Mouse (Mus musculus) liver, embryonic 14.5 days (tissue): ENCODE data around the gene Acbd4. TPM values are rescaled to one million over a fixed set of nuclear protein-coding genes. Genes with fewer than 3 reads are reported as not detected.

Experiments used
- ATAC-seq: fragments of 200-750 bp; cut with Nextera tagmentation; 2 replicates; pipeline ENCODE4 v1.8.0; 2017; ENCODE audit warnings: moderate number of reproducible peaks, mild to moderate bottlenecking, moderate library complexity; ENCODE audit not compliant: insufficient read depth
- DNase-seq, 3 experiments: peaks; one replicate each; pipeline ENCODE4 v3.0.0-alpha.2; 2012 to 2013; ENCODE audit warnings: low read depth in 3 of 3, low spot score in 3 of 3
- H3K27ac ChIP-seq: fragments of 300-500 bp; sonication (generic); 2 replicates; pipeline ENCODE4 v1.5.1; 2014; ENCODE audit warnings: moderate library complexity, mild to moderate bottlenecking, control low read depth, inconsistent platforms
- H3K27me3 ChIP-seq: fragments of 300-500 bp; sonication (generic); 2 replicates; pipeline ENCODE4 v1.6.1; 2014; ENCODE audit warnings: mild to moderate bottlenecking, low read length, moderate library complexity; ENCODE audit not compliant: control insufficient read depth, insufficient read depth
- H3K36me3 ChIP-seq: fragments of 300-500 bp; sonication (generic); replicated peaks from 2 replicates; pipeline ENCODE4 v1.6.1; 2014; ENCODE audit warnings: low read depth; ENCODE audit not compliant: control insufficient read depth, insufficient read depth
- H3K4me1 ChIP-seq, 2 experiments: fragments of 200-500 bp in 1 of 2; fragments of 300-500 bp in 1 of 2; sonication (generic) in 1 of 2; replicated peaks; 2 replicates each; pipeline ENCODE4 v1.6.1; 2012 to 2014; ENCODE audit warnings: antibody characterized with exemption in 1 of 2, inconsistent platforms in 1 of 2, low read length in 1 of 2; ENCODE audit not compliant: control insufficient read depth in 2 of 2, insufficient read depth in 2 of 2
- H3K4me2 ChIP-seq: fragments of 300-500 bp; sonication (generic); 2 replicates; pipeline ENCODE4 v1.6.1; 2014; ENCODE audit warnings: low read depth, mild to moderate bottlenecking, control low read depth, moderate library complexity
- H3K4me3 ChIP-seq, 2 experiments: fragments of 200-500 bp in 1 of 2; fragments of 300-500 bp in 1 of 2; sonication (generic) in 1 of 2; 2 replicates each; pipeline ENCODE4 v1.5.1; 2012 to 2014; ENCODE audit warnings: low read depth in 2 of 2, low read length in 2 of 2, mild to moderate bottlenecking in 2 of 2, control low read depth in 1 of 2, inconsistent platforms in 1 of 2, moderate library complexity in 1 of 2; ENCODE audit not compliant: insufficient read depth in 1 of 2
- H3K9ac ChIP-seq: fragments of 300-500 bp; sonication (generic); replicated peaks from 2 replicates; pipeline ENCODE4 v1.6.1; 2014; ENCODE audit warnings: mild to moderate bottlenecking, control low read depth, moderate library complexity
- H3K9me3 ChIP-seq: fragments of 300-500 bp; sonication (generic); 2 replicates; pipeline ENCODE4 v1.6.1; 2016; ENCODE audit warnings: low read length, mixed read lengths; ENCODE audit not compliant: control insufficient read depth
- CTCF ChIP-seq: IDR thresholded peaks from 2 replicates; pipeline ENCODE4 v1.5.1; 2016; ENCODE audit warnings: antibody characterized with exemption, low read depth, control low read depth
- EP300 ChIP-seq: IDR thresholded peaks from 2 replicates; pipeline ENCODE4 v1.6.1; 2016; ENCODE audit warnings: antibody characterized with exemption, low read depth
- WGBS: fragments of 180-500 bp; shearing (Covaris S2); extraction: QIAGEN DNeasy Blood & Tissue Kit; methylation state at CpG from one replicate; pipeline ENCODE4 v1.1.7; 2014; ENCODE audit not compliant: insufficient replicate concordance; 5-methylcytosine and 5-hydroxymethylcytosine counted together
- polyA plus RNA-seq, 2 experiments: library from polyadenylated mRNA; depleted of rRNA in 1 of 2; stranded (reverse) in 1 of 2; unstranded in 1 of 2; fragments of >200 nt; fragmentation: Nextera tagmentation in 1 of 2; extraction: Ambion mirVana in 1 of 2; gene quantifications; 2 replicates each; pipeline versions ENCODE4 v1.2.1 to v1.2.3; 2012 to 2014

The Acbd4 gene
- polyA plus RNA-seq, 2 experiments: 27.3 to 49.7 TPM

DNA sequence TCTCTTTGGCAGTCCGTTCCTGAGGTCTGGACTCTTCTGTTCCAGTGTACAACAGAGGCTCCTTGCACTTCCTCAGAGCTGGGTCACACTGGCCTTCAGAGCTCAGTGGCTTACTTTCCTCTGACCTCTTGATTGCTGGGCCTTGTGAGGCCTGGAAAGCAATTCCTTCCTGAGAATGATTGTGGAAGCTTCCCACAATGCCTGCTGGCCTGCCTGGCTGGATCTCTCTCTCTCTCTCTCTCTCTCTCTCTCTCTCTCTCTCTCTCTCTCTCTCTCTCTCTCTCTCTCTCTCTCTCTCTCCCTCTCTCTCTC, 40.4 kb downstream of the Acbd4 start:
- 42% methylated on average over 1 of the region's 1 CpGs for WGBS
- Histone ChIP-seq H3K4me1 (peaks cover 2 to 17% of the 10 kb centered on the region in 2 experiments; a peak in 2 of 4 replicates), H3K27me3 (no peaks in the 10 kb centered on the region), H3K27ac (no peak overlapping the region), H3K9me3 (no peaks in the 10 kb centered on the region), H3K36me3 (peaks cover 4% of the 10 kb centered on the region), H3K4me3 (no peak overlapping the region), H3K9ac (no peak overlapping the region), H3K4me2 (no peak overlapping the region)
- ATAC-seq (no peak), DNase-seq (no peak)
- no peak for TF ChIP-seq EP300
- no peak for TF ChIP-seq CTCF

DNA sequence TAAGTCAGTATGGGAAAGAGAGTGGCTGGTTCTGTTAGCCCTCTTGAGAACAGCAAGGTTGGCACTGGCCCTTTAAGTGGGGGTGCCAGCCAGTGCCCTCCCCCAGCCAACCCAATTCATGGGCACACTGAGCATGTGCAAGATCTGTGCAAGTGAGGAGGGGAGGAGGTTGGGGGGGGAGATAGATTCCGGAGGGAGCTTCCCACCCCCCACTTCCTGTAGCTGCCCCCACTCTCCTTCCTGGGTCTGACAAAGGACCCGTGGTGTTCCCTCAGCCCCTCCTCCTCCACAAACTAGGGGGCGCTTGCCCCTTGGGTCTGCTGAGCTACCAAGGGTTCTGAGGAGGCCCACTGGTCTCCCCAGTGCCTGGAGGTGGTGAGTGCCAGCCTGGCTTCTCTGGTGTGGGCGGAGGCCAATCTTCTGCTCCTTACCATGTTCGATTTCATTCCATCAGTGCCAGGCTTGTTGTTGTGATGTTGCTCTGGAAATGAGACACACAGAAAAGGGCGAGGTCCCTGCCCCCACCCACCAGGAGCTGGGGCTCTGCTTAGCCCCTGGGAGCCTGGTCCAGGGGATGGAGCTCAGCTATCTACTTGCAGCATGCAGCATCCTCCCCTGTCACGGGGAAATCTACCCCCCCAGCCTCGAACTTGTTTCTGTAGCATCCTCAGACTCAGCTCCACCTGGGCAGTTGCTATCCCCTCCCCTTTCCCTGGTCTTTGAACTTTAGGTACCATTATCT, 41.1 kb downstream of the Acbd4 start:
- Histone ChIP-seq H3K36me3 (peaks cover 4% of the 10 kb centered on the region), H3K9me3 (no peaks in the 10 kb centered on the region), H3K9ac (no peak overlapping the region), H3K27me3 (no peaks in the 10 kb centered on the region), H3K4me1 (peaks cover 2 to 19% of the 10 kb centered on the region in 2 experiments; a peak in 2 of 4 replicates), H3K4me3 (no peak overlapping the region), H3K4me2 (no peak overlapping the region), H3K27ac (no peak overlapping the region)
- TF ChIP-seq EP300 (no peak), CTCF (no peak)
- DNase-seq (no peak), ATAC-seq (peak; percentile 13; the same call in 1 of the 2 replicates)
- WGBS: 26% methylated on average over 8 of the region's 8 CpGs

DNA sequence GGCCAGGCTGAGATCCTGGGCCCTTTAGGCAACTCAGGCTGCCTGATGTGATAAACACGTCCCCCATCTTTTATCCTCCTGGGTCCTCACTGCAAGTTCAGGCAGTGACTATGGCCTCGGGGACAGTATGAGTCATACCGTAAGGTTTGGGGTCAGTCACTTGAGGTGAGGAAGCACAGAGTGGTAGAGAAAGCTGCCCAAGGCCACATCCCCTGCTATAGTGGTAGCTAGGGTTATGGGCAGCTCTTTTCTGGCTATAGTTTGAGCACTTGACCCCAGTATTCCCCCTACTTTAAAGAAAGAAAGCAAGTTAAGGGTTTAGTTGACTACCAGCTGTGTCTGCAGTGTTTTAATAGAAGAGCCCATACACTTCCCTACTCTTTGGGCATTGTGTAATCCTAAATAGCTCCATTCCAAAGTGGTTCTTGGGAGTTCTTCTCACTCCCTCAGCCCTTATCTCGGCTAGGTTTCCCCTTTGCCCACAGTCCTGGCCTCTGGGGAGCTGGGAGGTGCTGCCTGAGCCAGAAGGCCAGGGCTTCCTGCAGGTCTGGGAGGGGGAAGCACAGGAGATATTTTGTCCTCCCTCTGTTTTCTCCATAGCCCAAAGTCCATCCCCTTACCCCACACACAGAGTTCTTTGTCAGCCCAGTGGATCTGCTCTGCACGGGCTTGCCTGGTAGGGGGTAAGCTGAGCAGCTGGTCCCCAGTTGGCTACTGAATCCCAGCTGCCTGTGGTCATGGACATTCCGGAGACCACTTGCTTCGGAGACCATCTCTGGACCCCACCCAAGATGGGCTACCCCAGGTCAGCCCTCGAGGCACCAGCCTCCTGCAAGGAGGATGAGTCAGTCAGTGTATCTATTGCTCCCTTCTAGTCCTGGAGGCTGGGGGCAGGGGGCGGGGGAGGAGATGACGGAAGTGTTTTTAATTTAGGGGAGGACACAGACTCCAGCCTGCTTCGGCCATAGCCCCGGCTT, 43.1 kb downstream of the Acbd4 start:
- no peak for ATAC-seq
- Histone ChIP-seq H3K4me2 (no peak overlapping the region), H3K27ac (no peak overlapping the region)

DNA sequence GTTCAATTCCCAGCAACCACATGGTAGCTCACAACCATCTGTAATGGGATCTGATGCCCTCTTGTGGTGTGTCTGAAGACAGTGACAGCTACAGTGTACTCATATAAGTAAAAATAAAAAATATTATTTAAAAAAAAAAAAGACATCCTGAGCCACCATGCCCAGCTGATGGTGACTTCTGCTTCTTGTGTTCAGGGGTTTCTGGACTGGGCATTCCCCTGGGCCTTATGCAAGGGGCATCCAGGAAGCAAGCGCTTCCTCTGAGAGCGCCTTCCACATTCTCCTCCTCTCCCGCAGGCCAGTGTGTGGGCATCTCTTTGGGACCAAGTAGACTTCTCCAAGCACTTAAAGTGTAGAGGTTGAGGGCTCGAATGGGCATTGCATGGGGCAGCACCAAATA, 44.9 kb downstream of the Acbd4 start:
- TF ChIP-seq EP300 (no peak), CTCF (no peak)
- H3K4me2 ChIP-seq: no peak overlapping the region
- H3K36me3 ChIP-seq: no peaks in the 10 kb centered on the region
- H3K4me3 ChIP-seq: no peak overlapping the region
- no peak overlapping the region for H3K27ac ChIP-seq
- no peak for DNase-seq
- no peak for ATAC-seq
- 68% methylated on average over 4 of the region's 4 CpGs for WGBS
- no peaks in the 10 kb centered on the region for H3K27me3 ChIP-seq
- H3K9ac ChIP-seq: no peak overlapping the region
- no peaks in the 10 kb centered on the region for H3K9me3 ChIP-seq
- H3K4me1 ChIP-seq: peaks cover 2 to 17% of the 10 kb centered on the region in 2 experiments; a peak in 2 of 4 replicates

More for the DNA sequence above, 43.1 kb downstream of the Acbd4 start:
- no peak overlapping the region for H3K9ac ChIP-seq
- H3K4me1 ChIP-seq: peaks cover 2 to 19% of the 10 kb centered on the region in 2 experiments; a peak in 2 of 4 replicates
- DNase-seq: no peak
- no peaks in the 10 kb centered on the region for H3K9me3 ChIP-seq
- no peak for TF ChIP-seq CTCF
- TF ChIP-seq EP300: no peak
- no peaks in the 10 kb centered on the region for H3K36me3 ChIP-seq
- H3K4me3 ChIP-seq: no peak overlapping the region
- no peaks in the 10 kb centered on the region for H3K27me3 ChIP-seq
- 34% methylated on average over 12 of the region's 12 CpGs for WGBS

DNA sequence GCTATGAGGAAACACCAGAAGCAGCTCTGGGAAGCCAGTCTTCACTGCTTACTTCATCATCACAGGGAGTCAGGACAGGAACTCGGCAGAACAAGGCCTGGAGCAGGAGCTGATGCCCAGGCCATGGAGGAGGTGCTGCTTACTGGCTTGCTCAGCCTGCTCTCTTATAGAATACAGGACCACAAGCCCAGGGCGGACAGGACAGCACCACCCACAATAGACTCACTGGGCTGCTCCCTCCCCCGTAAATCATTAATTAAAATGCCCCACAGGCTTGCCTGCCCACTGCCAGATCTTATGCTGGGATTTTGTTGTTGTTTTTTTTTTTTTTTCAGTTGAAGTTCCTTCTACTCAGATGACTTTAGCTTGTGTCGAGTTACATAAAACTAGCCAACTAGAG, 46.3 kb downstream of the Acbd4 start:
- no peak for ATAC-seq
- no peak overlapping the region for H3K4me2 ChIP-seq
- TF ChIP-seq CTCF (no peak), EP300 (no peak)
- no peak for DNase-seq
- no peak overlapping the region for H3K4me3 ChIP-seq
- no peaks in the 10 kb centered on the region for H3K27me3 ChIP-seq
- peaks cover 2 to 15% of the 10 kb centered on the region in 2 experiments; a peak in 2 of 4 replicates for H3K4me1 ChIP-seq
- H3K36me3 ChIP-seq: no peaks in the 10 kb centered on the region
- H3K9ac ChIP-seq: no peak overlapping the region
- H3K9me3 ChIP-seq: no peaks in the 10 kb centered on the region
- 43% methylated on average over 4 of the region's 4 CpGs for WGBS
- no peak overlapping the region for H3K27ac ChIP-seq
